Mouse (Mus musculus) hindlimb bud, embryonic 11.5 days (tissue): ENCODE measurements around the gene Evx2.

Experiments used
- DNase-seq: peaks from one replicate; pipeline ENCODE4 v3.0.0-alpha.2; 2012; ENCODE audit warnings: low read depth, low spot score; ENCODE audit errors: extremely low spot score

The Evx2 gene

GRCm38 (mm10) chr2:74667842-74668357 is 8.5 kb upstream of the Evx2 start, which contains the start of gene Hoxd13:
Hoxd13 (plus strand) TSS chr2:74668310.
- DNase-seq = no peak

- DNase-seq = no peak
Observed at GRCm38 (mm10) chr2:74667191-74667841, 8.0 kb upstream of the Evx2 start.

- no peak for DNase-seq
Observed at GRCm38 (mm10) chr2:74666411-74666810, 7.1 kb upstream of the Evx2 start.

- DNase-seq = no peak
Observed at GRCm38 (mm10) chr2:74663291-74663925, 4.1 kb upstream of the Evx2 start.

GRCm38 (mm10) chr2:74661685-74662084 is 2.3 kb upstream of the Evx2 start:
- DNase-seq = no peak

GRCm38 (mm10) chr2:74660421-74661375 is 1.3 kb upstream of the Evx2 start:
- DNase-seq = no peak

GRCm38 (mm10) chr2:74658667-74659371 is 538 bp downstream of the Evx2 start:
- DNase-seq = no peak

- no peak for DNase-seq
Observed at GRCm38 (mm10) chr2:74658024-74658666, 1.2 kb downstream of the Evx2 start.

GRCm38 (mm10) chr2:74657251-74658023 is 1.9 kb downstream of the Evx2 start:
- DNase-seq = no peak

- DNase-seq = no peak
Observed at GRCm38 (mm10) chr2:74656632-74657021, 2.7 kb downstream of the Evx2 start.

- DNase-seq = no peak
Observed at GRCm38 (mm10) chr2:74655821-74656631, 3.3 kb downstream of the Evx2 start.

GRCm38 (mm10) chr2:74655420-74655781 is 4.0 kb downstream of the Evx2 start:
- DNase-seq = no peak

- DNase-seq = no peak
Observed at GRCm38 (mm10) chr2:74654743-74655419, 4.5 kb downstream of the Evx2 start.

GRCm38 (mm10) chr2:74653781-74654535 is 5.4 kb downstream of the Evx2 start:
- no peak for DNase-seq

GRCm38 (mm10) chr2:74652996-74653340 is 6.4 kb downstream of the Evx2 start:
- no peak for DNase-seq

GRCm38 (mm10) chr2:74647082-74647864 is 12.1 kb downstream of the Evx2 start:
- DNase-seq = no peak

GRCm38 (mm10) chr2:74645631-74646030 is 13.7 kb downstream of the Evx2 start:
- no peak for DNase-seq
